Mouse (Mus musculus): Measurements from ENCODE around the gene Serpinb5.

DNA sequence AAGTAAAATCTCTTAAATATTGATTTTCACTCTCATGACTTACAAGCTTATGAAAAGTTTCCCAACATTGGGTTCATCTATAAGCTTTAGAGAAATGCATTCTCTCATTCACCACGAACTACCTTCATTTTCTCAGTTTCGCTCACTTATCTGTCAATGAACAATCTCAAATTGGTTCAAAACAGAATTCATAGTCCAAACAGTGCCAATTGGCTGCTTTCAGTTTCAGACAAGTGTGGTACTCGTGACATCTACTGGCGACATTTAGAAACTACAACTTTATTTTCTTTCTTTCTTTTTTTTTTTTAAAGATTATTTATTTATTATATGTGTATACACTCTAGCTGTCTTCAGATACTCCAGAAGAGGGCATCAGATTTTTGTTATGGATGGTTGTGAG lies 42.6 kb upstream of the Serpinb5 start:
- TF ChIP-seq EP300 (IDR thresholded peaks at IDR 0.05; ENCODE audit: low read length): peak; percentile 22; the same call in 1 of the 2 replicates
- no peak for TF ChIP-seq MAX (IDR thresholded peaks at IDR 0.05; ENCODE audit: low read length)
- TF ChIP-seq POLR2A (IDR thresholded peaks at IDR 0.05; ENCODE audit: low read depth, low read length): no peak
- TF ChIP-seq CTCF (conservative IDR thresholded peaks at IDR 0.05 in 1 of 2, IDR thresholded peaks at IDR 0.05 in 1 of 2; ENCODE audit: low read depth in 2 of 2, low read length in 2 of 2): peak; percentile 18 to 78; a peak in 2 of 4 replicates
- TF ChIP-seq TBP (conservative IDR thresholded peaks at IDR 0.05; ENCODE audit: low read depth, low read length): 0 out of 2 replicates have a peak, but pooled peaks have one; percentile 36
- TF ChIP-seq HCFC1 (IDR thresholded peaks at IDR 0.05; ENCODE audit: low read depth, low read length): no peak

Data from CH12.LX (cell line).